Mouse (Mus musculus) testis, adult 2 months (tissue): ENCODE measurements at regions not wholly inside any gene's neighbourhood (a gene's known extent, or its start where the extent isn't known, plus 50 kb on each side); places are given as distances from the start of the nearest gene placed in this dataset.

Source experiments
- H3K27ac ChIP-seq: fragments of 200-500 bp; 2 replicates; pipeline ENCODE4 v1.5.1; 2012; ENCODE audit warnings: low read depth, low read length; ENCODE audit not compliant: control insufficient read depth, insufficient read depth
- H3K27me3 ChIP-seq: fragments of 200-500 bp; 2 replicates; pipeline ENCODE4 v1.6.1; 2012; ENCODE audit warnings: mild to moderate bottlenecking, low read length, moderate library complexity; ENCODE audit not compliant: control insufficient read depth, insufficient read depth
- H3K36me3 ChIP-seq: fragments of 200-500 bp; 2 replicates; pipeline ENCODE4 v1.6.1; 2012; ENCODE audit warnings: mild to moderate bottlenecking, low read length; ENCODE audit not compliant: control insufficient read depth, insufficient read depth
- H3K4me1 ChIP-seq: fragments of 200-500 bp; 2 replicates; pipeline ENCODE4 v1.6.1; 2012; ENCODE audit warnings: low read length; ENCODE audit not compliant: control insufficient read depth, insufficient read depth
- H3K4me3 ChIP-seq: fragments of 200-500 bp; 2 replicates; pipeline ENCODE4 v1.5.1; 2012; ENCODE audit warnings: low read depth, mild to moderate bottlenecking, low read length, moderate library complexity, mixed read lengths; ENCODE audit not compliant: control insufficient read depth
- CTCF ChIP-seq: fragments of 200-500 bp; IDR thresholded peaks from 2 replicates; pipeline ENCODE4 v1.5.1; 2012; ENCODE audit warnings: low read depth, mild to moderate bottlenecking, inconsistent platforms, low read length, moderate library complexity; ENCODE audit not compliant: control insufficient read depth, insufficient read depth, insufficient replicate concordance
- POLR2A ChIP-seq: fragments of 200-500 bp; IDR thresholded peaks from 2 replicates; pipeline ENCODE4 v1.6.1; 2012; ENCODE audit warnings: low read depth, mild to moderate bottlenecking, inconsistent platforms, low read length, moderate library complexity; ENCODE audit not compliant: control insufficient read depth

DNA sequence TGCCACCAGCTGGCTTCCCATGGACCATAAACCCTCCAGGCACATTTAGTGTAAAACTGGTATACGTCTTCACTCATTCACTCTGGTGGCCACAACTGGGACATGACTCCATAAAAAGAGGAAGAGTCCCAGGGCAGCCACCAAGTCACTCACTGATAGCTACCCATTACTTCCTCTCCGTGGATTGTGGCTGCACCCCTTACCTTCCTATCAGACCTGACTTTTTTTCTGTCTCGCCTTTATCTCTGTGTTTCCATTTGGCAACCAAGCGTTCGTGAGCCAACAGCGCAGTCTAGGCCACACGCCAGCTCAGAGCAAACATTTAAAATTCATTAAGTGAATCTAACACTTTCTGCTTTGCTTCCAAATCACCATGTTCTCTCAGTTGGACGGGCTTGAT lies 53.9 kb upstream of the Slc44a1 start:
- H3K27me3 ChIP-seq = no peaks in the 10 kb centered on the region
- no peak overlapping the region for H3K27ac ChIP-seq
- H3K4me3 ChIP-seq = no peak overlapping the region
- TF ChIP-seq CTCF (no peak), POLR2A (no peak)
- H3K4me1 ChIP-seq = peaks cover 3% of the 10 kb centered on the region; the same call in 1 of the 2 replicates
- no peaks in the 10 kb centered on the region for H3K36me3 ChIP-seq

DNA sequence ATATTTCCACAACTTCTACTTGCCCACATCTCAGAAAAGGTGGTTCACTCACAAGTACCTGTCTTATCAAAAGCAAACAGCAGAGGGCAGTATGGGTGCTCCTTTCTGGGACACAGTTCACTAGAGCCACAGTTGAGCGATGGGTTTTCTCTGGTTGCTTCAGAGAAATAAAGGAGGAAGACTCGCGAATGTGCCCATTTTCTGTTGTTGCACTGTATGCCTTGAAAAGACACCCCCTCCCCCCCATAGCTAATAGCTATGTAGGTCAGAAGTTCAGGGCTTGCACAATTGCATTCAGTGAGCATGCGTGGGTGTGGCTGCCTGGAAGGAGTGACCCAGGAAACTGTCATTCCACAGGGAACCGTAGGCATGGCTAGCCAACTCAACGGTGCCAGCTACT lies 55.5 kb upstream of the Slc44a1 start:
- H3K27ac ChIP-seq = no peak overlapping the region
- H3K36me3 ChIP-seq = no peaks in the 10 kb centered on the region
- TF ChIP-seq POLR2A (no peak), CTCF (peak; percentile 3; the same call in 1 of the 2 replicates)
- peaks cover 3% of the 10 kb centered on the region; the same call in 1 of the 2 replicates for H3K4me1 ChIP-seq
- H3K27me3 ChIP-seq = no peaks in the 10 kb centered on the region
- H3K4me3 ChIP-seq = no peak overlapping the region

GRCm38 (mm10) chr4:53384104-53384503 lies 56.1 kb upstream of the Slc44a1 start:
- Histone ChIP-seq H3K4me3 (no peak overlapping the region), H3K36me3 (no peaks in the 10 kb centered on the region), H3K4me1 (peaks cover 3% of the 10 kb centered on the region; the same call in 1 of the 2 replicates), H3K27me3 (no peaks in the 10 kb centered on the region), H3K27ac (no peak overlapping the region)
- TF ChIP-seq CTCF (no peak), POLR2A (no peak)

DNA sequence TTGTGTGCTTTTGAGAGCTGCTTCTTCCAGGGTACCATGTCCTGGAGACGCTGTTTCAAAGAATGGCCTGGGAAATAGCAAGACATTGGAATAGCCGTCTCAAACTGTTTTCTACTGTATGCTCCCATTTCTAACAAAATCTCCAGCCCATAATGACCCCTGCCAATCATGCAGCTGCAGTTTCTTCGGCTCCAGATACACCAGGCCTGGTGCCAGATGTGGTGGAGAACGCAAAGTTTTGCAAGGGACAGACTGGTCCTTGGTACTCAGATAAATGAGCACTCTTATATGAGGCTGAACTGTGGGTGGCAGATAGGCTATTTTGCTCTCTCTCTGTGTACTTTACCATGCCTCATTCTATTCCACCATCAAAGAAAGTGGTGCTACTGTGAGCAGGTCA lies 58.2 kb upstream of the Slc44a1 start:
- H3K4me1 ChIP-seq = peaks cover 3% of the 10 kb centered on the region; the same call in 1 of the 2 replicates
- H3K4me3 ChIP-seq = no peak overlapping the region
- no peaks in the 10 kb centered on the region for H3K27me3 ChIP-seq
- TF ChIP-seq POLR2A (no peak), CTCF (no peak)
- no peaks in the 10 kb centered on the region for H3K36me3 ChIP-seq
- no peak overlapping the region for H3K27ac ChIP-seq

- H3K27me3 ChIP-seq = no peaks in the 10 kb centered on the region
- H3K27ac ChIP-seq = no peak overlapping the region
- peaks cover 1% of the 10 kb centered on the region; the same call in 1 of the 2 replicates for H3K4me1 ChIP-seq
- H3K36me3 ChIP-seq = no peaks in the 10 kb centered on the region
- TF ChIP-seq POLR2A (no peak), CTCF (no peak)
- no peak overlapping the region for H3K4me3 ChIP-seq
Measured at GRCm38 (mm10) chr4:53379855-53380254, 60.4 kb upstream of the Slc44a1 start.

DNA sequence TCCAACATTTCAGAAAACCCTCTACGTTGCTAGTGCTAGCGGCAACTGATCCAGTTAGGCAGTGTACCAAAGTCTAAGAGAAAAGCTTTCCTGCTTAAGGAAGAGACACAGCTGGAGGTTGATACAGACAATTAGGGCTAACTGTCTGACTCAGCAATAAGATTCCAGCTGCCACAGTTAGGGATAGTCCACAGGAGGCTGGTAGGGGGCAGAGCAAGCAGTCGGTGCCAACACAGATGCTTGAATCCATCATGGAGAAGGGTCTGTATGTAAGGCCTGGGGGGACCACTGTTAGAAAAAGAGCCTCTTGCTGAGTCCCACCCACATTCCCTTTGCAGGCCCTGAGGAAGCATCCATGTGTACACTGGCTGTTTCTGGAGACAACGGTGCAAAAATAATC lies 63.2 kb upstream of the Slc44a1 start:
- no peaks in the 10 kb centered on the region for H3K4me1 ChIP-seq
- no peaks in the 10 kb centered on the region for H3K27me3 ChIP-seq
- no peaks in the 10 kb centered on the region for H3K36me3 ChIP-seq
- TF ChIP-seq POLR2A (no peak), CTCF (no peak)
- H3K4me3 ChIP-seq = no peak overlapping the region
- H3K27ac ChIP-seq = no peak overlapping the region

- H3K27ac ChIP-seq = no peak overlapping the region
- H3K27me3 ChIP-seq = no peaks in the 10 kb centered on the region
- no peak overlapping the region for H3K4me3 ChIP-seq
- TF ChIP-seq POLR2A (no peak), CTCF (no peak)
- no peaks in the 10 kb centered on the region for H3K4me1 ChIP-seq
- H3K36me3 ChIP-seq = no peaks in the 10 kb centered on the region
Measured at GRCm38 (mm10) chr4:53356374-53356773, 83.8 kb upstream of the Slc44a1 start.

GRCm38 (mm10) chr4:53354961-53355360 lies 85.3 kb upstream of the Slc44a1 start:
- TF ChIP-seq POLR2A = no peak
- TF ChIP-seq CTCF = peak; percentile 2; the same call in 1 of the 2 replicates
- H3K36me3 ChIP-seq = no peaks in the 10 kb centered on the region
- H3K27me3 ChIP-seq = no peaks in the 10 kb centered on the region
- no peaks in the 10 kb centered on the region for H3K4me1 ChIP-seq
- no peak overlapping the region for H3K4me3 ChIP-seq
- no peak overlapping the region for H3K27ac ChIP-seq
